Mouse (Mus musculus) embryonic fibroblast, embryonic 13.5 days (primary cell): ENCODE data around the gene Fgf10. TPM values are rescaled to one million over a fixed set of nuclear protein-coding genes. Genes with fewer than 3 reads are reported as not detected.

Experiments
- H3K27ac ChIP-seq: 2 replicates; pipeline ENCODE4 v1.5.1; 2012; ENCODE audit warnings: low read length, control low read depth, inconsistent platforms; ENCODE audit not compliant: insufficient read depth
- H3K4me1 ChIP-seq: 2 replicates; pipeline ENCODE4 v1.6.1; 2011; ENCODE audit warnings: low read length; ENCODE audit not compliant: control insufficient read depth, insufficient read depth
- H3K4me3 ChIP-seq: 2 replicates; pipeline ENCODE4 v1.5.1; 2011; ENCODE audit warnings: mild to moderate bottlenecking, control low read depth, low read length; ENCODE audit not compliant: insufficient read depth
- CTCF ChIP-seq: IDR thresholded peaks from 2 replicates; pipeline ENCODE4 v1.5.1; 2011; ENCODE audit warnings: mild to moderate bottlenecking, control low read depth, low read length, moderate library complexity, borderline replicate concordance; ENCODE audit not compliant: insufficient read depth
- POLR2A ChIP-seq: IDR thresholded peaks from 2 replicates; pipeline ENCODE4 v1.6.1; 2011; ENCODE audit warnings: low read depth, mild to moderate bottlenecking, control low read depth, low read length, moderate library complexity
- polyA plus RNA-seq: library from polyadenylated mRNA; stranded (reverse); fragments of >200 nt; gene quantifications from 2 replicates; pipeline ENCODE4 v1.2.4, GENCODE M21; 2011; ENCODE audit warnings: low read depth; ENCODE audit not compliant: missing spikeins, insufficient read length

Fgf10 gene
- polyA plus RNA-seq, 1 experiment = 10.7 TPM

GRCm38 (mm10) chr13:118754024-118754423 lies 84.4 kb downstream of the Fgf10 start:
- Histone ChIP-seq H3K4me3 (no peak overlapping the region), H3K4me1 (0 out of 2 replicates have a peak, but pooled peaks cover 4% of the 10 kb centered on the region), H3K27ac (no peak overlapping the region)
- TF ChIP-seq POLR2A (no peak), CTCF (no peak)

DNA sequence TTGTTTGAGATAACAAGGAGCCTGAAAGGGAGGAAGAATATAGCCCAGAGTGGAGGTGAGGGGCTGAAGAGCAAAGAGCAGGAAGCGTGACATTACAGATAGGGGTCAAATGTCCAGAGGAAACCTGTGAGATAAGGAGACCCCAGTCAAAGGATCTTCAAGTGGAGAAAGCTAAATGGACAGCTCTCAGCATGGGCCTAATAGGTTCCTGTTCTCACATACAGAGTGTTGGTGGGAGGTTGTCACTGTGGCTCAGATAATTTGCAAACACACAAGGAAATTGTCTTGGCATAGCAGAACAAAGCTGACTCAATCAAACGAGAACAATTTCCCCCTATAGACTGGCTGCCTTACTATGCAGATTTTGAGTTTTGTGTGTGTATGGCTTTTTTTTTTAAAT lies 89.4 kb downstream of the Fgf10 start:
- H3K27ac ChIP-seq = no peak overlapping the region

GRCm38 (mm10) chr13:118762982-118763381 lies 93.4 kb downstream of the Fgf10 start:
- H3K27ac ChIP-seq = no peak overlapping the region
- H3K4me3 ChIP-seq = no peak overlapping the region
- H3K4me1 ChIP-seq = no peaks in the 10 kb centered on the region
- TF ChIP-seq POLR2A (no peak), CTCF (no peak)

More for the DNA sequence above, 89.4 kb downstream of the Fgf10 start:
- TF ChIP-seq POLR2A = no peak
- TF ChIP-seq CTCF = no peak
- H3K4me3 ChIP-seq = no peak overlapping the region
- H3K4me1 ChIP-seq = 0 out of 2 replicates have a peak, but pooled peaks cover 2% of the 10 kb centered on the region

GRCm38 (mm10) chr13:118772188-118772587 lies 102.6 kb downstream of the Fgf10 start:
- no peaks in the 10 kb centered on the region for H3K4me1 ChIP-seq
- no peak overlapping the region for H3K4me3 ChIP-seq
- TF ChIP-seq CTCF (no peak), POLR2A (no peak)
- no peak overlapping the region for H3K27ac ChIP-seq

DNA sequence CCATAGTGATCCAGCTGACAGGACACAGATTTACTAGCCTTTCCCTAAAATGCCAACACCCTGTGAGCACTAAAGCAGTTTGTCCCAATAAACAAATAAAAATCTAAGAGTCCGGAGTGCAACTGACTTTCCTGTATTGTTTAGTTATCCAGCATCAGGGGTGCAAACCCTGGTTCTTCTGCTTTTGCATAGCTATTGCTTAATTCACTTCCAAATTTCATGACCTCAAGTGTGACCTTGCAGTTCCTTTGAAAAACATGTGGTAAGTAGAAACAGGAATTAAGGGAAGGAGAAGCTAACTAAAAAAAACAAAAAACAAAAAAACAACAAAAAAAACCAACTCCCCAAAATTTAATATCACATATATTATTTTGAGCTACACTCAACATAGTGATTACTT lies 105.6 kb downstream of the Fgf10 start:
- TF ChIP-seq CTCF (no peak), POLR2A (no peak)
- no peak overlapping the region for H3K27ac ChIP-seq
- no peaks in the 10 kb centered on the region for H3K4me1 ChIP-seq
- no peak overlapping the region for H3K4me3 ChIP-seq

- Histone ChIP-seq H3K4me3 (no peak overlapping the region), H3K27ac (no peak overlapping the region), H3K4me1 (no peaks in the 10 kb centered on the region)
- TF ChIP-seq POLR2A (no peak), CTCF (no peak)
Measured at GRCm38 (mm10) chr13:118779161-118779560, 109.6 kb downstream of the Fgf10 start.

GRCm38 (mm10) chr13:118791753-118792152 lies 122.2 kb downstream of the Fgf10 start:
- TF ChIP-seq CTCF = no peak
- TF ChIP-seq POLR2A = no peak
- peaks cover 3% of the 10 kb centered on the region; the same call in 1 of the 2 replicates for H3K4me1 ChIP-seq
- H3K27ac ChIP-seq = no peak overlapping the region
- H3K4me3 ChIP-seq = no peak overlapping the region

DNA sequence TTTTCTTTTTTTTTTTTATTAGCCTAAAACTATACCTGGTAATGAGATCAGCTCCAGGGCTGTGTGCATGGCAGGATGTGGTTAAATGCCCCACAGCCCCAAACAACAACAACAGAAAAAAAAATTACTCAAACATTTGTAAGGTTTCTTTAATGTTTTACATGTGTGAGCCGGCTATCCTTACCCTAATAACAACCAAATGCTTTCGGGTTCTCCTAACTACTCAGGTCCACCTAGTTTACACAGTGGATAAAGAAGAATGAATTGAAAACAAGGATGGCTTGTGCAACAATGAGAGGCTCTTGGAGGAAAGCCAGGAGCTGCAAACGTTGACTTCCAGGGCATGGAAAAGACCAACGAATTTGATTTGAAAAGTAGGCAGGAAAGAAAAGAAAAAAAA lies 122.6 kb downstream of the Fgf10 start:
- Histone ChIP-seq H3K4me3 (no peak overlapping the region), H3K27ac (no peak overlapping the region), H3K4me1 (peaks cover 3% of the 10 kb centered on the region; the same call in 1 of the 2 replicates)
- TF ChIP-seq CTCF (no peak), POLR2A (no peak)

DNA sequence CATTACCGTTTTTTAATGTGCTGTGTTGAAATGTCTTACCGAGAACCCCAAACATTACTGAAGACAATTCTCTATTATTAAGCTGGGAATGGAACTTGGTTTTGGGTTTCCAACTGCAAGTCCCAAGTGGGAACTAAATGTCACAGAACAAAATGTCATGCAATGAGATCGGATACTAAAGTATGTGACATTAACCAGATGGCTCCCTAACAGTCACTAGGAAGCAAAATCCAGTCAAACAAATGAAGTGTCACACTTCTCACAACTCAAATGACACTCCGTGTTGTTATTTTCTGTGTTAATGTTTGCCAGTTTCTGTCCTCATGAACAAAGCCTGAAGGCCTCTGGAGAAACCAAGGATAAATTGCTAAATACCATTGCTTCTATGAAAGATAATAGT lies 130.6 kb downstream of the Fgf10 start:
- H3K27ac ChIP-seq = no peak overlapping the region

GRCm38 (mm10) chr13:118806662-118807061 lies 137.1 kb downstream of the Fgf10 start:
- no peaks in the 10 kb centered on the region for H3K4me1 ChIP-seq
- no peak overlapping the region for H3K27ac ChIP-seq
- no peak for TF ChIP-seq POLR2A
- no peak for TF ChIP-seq CTCF
- no peak overlapping the region for H3K4me3 ChIP-seq

More for the DNA sequence above, 130.6 kb downstream of the Fgf10 start:
- no peak overlapping the region for H3K4me3 ChIP-seq
- H3K4me1 ChIP-seq = no peaks in the 10 kb centered on the region
- TF ChIP-seq POLR2A = no peak
- TF ChIP-seq CTCF = no peak

GRCm38 (mm10) chr13:118819785-118820184 lies 150.2 kb downstream of the Fgf10 start:
- TF ChIP-seq POLR2A (no peak), CTCF (no peak)
- Histone ChIP-seq H3K4me1 (no peaks in the 10 kb centered on the region), H3K27ac (no peak overlapping the region), H3K4me3 (no peak overlapping the region)
